Mouse (Mus musculus): Measurements from ENCODE around the gene Aurkb.
"Not testable (repeated sequence)": the region's sequence is repeated elsewhere in the genome, so short reads cannot be mapped to it uniquely, and the experiment has no call there.

The Aurkb gene

DNA sequence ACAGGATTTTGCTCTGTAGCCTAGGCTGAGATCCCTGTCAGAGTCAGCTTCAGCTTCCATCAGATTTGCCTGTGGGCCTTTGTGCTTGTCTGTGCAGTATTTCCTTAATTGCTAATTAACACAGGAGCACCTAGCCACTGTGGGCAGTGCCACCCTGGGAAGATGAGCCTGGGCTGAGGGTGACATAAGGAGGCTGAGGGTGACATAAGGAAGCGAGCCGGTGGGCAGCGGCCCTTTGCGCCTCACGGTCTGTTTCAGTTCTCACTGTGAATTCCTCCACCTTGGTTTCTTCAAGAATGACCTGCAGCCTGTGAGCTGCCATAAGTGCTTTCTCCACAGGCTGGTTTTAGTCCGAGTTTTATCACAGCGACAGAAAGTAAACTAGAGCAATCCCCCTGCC is 36.2 kb downstream of the Aurkb start:
- DNase-seq = no peak

DNA sequence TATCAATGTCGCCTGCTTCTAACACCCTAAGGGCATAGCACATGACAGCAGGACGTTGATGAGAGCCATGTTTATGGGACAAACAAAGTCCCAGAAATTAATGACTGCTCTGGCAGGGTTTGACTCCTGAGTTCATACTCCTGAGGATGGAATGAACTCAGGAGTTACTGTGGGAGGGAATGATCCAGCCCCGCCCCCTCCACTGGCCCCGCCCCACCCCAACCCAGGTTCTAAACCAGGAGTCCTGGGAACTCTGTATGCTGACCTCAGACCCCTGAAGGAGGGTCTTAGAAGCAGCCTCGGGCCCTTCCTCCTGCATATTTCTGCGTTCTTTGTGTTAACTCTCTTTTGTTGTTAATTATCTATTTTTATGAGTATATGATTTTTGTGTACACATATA is 40.2 kb downstream of the Aurkb start:
- DNase-seq = no peak

DNA sequence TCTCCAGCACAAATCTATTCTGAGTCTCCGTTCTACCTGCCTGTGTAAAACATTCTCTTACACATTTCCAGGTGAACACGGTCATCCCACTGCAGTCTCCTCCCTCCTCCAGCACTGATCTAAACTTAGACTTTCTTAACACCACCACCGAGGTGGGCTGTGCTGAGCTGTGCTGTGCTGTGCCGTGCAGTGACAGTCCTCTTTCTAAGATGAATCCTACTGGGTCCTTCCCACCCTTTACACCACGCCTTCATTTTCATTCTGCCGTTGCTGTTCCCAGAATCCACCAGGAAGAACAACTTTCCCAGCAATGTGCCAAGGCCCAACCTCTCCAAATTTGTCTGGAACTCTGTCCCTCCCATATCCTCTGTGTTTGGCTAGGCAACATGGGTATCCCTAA is 40.9 kb downstream of the Aurkb start:
- no peak for DNase-seq

DNA sequence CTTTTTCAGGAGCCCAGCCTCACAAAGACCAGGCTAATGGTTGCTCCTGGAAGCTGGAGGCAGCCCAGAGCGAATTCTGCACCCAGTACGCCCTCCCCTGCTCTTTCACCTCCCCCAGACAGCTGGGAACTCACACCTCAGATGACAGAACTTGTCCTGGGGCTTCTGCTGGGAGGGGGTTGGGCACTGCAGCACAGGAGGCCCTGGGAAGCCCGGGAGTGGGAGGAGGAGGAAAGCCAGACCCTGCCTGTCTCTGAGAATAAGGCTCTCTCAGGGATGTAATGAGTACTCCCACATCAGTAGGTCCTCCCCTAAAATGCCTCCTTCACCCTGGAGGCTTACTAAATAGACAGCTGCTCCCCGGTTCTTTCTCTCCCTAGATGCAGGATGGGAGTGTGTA is 41.6 kb downstream of the Aurkb start:
- no peak for DNase-seq

DNA sequence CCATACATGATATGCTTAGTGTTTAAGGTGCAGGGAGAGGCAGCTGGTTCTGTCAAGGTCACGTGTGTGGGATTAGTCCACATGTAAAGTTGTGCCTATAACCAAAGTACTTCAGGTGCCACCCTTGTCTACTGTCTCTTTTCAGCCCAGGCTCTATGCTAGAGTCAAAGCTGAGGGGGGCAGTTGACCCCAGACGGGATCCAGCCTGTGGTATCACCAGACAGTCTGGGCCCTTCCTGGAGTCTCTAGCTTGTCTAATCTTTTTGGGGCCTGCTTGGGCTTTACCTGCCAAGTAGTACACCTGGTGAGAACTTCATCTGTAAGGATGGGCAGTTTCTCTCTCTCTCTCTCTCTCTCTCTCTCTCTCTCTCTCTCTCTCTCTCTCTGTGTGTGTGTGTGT is 42.1 kb downstream of the Aurkb start:
- no peak for DNase-seq

DNA sequence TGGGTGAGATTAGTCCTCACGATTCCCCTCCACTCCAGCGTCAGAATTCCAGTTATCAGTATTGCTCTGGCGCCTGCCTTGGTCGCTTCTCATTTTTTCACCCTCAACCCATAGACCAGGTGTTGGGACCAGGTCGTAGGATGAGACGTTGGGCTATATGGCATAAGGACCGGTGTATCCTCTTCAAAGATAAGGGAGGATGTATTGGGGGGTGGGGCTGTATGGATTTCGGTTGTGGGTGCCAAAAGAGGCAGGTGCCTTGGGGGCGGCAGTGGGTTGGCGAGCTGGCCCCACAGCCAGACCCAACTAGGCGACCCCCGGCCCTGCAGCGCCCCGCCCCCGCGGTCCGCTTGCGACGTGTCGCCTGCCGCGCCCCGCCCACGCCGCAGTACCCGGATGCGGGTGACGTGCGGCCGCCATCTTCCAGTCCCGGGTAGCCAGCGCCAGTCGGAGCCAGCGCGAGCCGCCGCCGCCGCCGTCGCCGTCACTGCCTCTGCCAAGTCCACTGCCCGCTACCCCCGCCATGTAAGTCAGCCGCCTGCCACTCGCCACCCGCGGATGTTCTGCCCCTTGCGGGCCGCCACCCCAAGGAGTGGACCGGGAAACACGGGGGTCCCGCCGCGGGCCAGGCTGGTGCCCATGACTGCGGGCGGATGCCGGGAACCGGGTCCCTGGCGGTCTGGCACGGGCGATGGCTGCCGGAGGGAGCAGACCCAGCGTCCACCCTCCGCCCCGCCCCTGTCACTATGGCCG is 42.8 kb downstream of the Aurkb start, which contains the start of gene Vamp2:
TSS of gene Vamp2 (plus strand) at position 388 of the 753 bp plus-strand sequence.
- peak; percentile 93 for DNase-seq

DNA sequence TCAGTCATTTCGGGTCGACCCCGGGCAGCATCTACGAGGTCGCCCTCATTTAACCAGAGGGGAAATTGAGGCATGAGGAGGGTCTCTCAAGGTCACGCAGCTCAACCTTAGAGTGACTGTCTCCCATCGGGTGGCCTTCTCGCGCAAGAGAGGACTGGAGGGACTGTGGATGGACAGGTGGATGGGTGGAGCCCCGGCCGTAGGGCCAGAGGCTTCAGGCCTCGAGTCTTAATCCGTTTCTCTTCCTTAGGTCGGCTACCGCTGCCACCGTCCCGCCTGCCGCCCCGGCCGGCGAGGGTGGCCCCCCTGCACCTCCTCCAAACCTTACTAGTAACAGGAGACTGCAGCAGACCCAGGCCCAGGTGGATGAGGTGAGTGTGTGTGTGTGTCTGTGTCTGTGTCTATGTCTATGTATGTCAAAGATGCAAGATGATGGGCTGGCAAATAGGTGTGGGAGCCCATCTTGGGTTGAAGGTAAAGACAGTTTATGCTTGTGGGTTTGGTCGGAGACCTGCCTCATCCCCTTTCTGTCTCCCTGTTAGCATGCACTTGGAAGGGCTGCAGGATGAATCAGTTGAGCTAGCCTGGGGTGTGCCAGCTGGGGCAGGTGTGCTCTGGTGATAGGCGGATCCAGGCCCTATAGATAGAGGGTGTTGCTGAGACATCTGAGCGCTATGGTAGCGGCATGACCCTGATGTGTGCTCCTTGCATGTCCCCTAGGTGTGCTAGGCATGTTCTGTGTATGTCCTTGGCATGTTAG is 43.6 kb downstream of the Aurkb start:
- DNase-seq = no peak

DNA sequence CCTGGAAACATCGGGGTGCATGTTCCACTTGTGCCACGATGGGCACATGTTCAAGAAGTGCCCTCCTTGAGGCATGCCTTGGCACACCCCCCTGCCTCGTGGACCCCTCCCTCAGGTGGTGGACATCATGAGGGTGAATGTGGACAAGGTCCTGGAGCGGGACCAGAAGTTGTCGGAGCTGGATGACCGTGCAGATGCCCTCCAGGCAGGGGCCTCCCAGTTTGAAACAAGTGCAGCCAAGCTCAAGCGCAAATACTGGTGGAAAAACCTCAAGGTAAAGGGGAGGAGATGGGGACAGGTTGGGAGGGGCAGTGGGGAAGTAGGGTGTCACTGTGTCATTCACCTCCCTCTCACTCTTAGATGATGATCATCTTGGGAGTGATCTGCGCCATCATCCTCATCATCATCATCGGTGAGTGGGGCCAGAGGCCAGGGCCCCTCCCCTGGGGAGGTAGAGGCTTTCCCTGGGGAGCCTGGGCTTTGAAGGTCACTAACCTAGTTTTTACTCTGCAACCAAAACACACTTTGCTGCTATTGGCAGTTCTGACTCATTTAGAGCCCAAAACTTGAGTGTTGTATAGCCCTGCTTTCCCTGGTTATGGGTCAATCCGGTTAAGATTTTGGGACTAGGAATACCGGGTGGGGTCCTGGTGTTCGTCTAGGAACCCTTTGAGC is 44.3 kb downstream of the Aurkb start:
- DNase-seq = no peak

DNA sequence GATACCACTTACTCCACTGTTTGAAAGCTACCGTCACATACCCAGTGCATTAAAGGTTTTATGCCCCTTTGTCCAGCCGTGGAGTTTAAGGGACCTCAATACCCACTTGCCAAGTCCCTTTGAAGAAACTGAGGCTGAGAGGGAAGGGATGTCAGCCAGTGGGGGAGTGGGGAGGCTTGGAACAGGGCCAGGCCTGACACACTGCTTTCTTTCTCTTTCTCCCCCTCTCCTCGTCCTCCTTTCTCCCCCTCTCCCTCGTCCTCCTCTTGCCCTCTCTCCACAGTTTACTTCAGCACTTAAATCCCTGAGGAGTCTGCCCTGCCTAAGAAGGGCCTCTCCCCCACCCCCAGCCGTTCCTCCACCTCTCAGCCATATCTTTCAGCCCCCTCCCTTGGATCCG is 44.9 kb downstream of the Aurkb start:
- DNase-seq = no peak

DNA sequence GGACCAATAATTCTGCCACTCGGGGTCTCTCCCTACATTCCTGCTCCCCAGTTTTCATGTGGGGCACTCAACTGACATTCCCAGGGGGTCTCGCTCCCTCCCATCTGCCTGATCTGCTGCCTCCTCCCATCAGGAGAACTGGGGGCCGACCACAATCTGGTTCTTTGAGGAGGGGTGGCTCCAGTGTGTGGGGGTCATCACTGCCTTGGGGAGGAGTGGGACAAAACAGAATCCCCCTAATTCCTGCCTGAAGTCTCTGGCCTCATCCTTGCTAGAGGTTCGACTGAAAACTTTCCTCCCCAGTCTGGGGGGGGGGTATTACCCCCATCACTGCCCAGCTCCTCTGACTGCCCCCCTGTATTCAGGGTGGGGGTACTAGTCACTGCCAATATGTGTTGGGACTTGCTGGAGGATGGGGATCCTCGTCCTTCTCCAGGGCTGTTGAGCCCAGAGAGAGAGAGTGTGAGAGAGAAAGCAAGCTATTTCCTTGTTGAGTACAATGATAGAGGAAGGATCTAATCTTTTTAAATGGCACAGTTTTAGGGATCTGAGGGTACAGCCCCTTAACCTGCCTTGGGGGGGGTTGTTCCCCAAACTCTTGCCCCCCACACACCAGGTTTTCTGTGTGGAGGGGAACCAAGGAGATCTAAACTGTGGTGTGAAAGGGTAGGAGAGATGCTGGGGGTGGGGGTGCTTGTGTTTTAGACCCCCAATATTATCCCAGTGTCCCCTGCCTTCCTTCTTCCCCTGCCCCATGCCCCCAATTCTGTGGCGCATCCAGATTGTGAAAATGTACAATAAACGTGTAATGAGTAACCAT is 46.3 kb downstream of the Aurkb start:
- no peak for DNase-seq

DNA sequence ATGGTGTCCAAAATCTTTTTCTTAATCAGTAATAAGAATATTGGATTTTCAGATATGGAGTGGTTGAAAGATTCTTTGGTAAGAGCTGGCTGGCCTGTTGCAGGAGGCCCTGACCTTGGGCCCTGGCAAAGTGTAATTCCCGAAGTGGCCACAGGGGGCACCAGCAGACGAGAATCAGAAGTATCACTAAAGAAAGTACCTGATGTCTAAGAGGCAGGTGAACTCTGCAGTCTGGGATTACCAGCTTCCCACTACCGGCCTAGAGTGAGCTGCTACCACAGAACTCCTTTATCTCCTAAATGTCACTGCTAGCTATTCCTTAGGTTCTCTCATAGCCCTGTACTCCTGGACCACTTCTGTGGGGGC is 46.9 kb downstream of the Aurkb start:
- DNase-seq = no peak

DNA sequence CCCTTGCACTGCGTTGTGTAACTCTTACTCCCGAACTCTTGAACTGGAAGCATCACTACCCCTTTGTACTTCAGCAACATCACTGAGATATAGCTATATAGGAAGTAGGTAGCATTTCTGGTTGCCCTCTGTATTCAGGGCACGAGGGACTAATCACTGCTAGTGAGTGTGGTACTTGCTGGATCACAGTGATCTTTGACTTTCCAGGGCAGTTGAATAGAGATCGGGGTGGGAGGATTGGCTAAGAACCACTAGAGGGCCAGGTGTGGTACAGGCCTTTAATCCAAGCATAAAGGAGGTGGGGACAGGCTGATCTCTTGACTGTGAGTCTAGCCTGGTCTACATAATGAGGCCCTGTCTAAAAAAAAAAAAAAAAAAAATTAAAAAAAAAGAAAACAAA is 47.4 kb downstream of the Aurkb start:
- DNase-seq = no peak

DNA sequence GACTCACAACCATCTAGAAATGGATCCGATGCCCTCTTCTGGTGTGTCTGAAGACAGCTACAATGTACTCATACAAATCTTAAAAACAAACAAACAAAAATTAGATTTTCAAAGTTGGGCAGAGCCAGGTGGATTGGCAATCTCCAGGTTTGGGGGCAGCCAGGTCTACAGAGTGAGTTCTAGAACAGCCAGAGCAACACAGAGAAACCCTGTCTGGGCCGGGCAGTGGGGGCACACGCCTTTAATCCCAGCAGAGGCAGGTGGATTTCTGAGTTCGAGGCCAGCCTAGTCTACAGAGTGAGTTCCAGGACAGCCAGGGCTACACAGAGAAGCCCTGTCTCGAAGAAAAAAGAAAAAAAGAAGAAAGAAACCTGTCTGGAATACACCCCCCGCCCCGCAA is 48.4 kb downstream of the Aurkb start:
- DNase-seq = not testable (repeated sequence)

DNA sequence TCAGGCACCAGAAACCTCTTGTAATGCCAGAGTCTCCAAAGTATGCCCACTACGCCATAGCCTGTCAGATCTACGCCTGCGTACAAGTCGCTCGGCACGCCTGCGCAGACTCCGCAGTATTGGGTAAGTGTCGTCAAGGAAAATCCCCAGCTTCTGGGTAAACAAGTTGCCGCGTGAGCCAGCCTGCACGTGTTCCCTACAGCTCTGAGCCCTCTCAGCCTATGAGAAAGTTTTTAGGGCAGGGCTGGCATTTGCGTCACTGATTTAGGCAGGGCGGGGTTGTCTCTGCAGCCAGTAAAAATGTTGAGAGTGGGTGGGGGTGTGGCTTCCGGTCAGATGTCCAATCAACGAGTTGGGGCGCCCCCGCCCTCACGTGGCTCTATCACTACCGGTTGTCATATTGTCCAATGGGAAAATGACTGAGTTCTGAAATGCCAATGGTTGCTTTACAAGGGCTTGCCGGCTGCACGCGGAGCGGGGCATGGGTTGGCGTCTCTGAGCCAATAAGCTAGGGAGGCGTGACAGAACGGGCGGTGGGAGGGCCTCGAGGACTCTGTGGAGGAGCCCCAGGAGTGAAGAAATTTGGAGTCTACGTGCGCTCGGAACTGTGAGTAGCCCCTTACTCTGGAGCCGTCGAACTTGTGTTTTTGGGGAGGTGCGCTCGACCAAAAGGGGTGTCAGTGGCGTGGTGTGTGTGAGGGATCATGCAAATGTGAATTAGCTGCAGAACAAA is 49.4 kb downstream of the Aurkb start, which contains the start of gene Per1:
TSS of gene Per1 (plus strand) at position 521 of the 733 bp plus-strand sequence.
- DNase-seq = peak; percentile 100

DNA sequence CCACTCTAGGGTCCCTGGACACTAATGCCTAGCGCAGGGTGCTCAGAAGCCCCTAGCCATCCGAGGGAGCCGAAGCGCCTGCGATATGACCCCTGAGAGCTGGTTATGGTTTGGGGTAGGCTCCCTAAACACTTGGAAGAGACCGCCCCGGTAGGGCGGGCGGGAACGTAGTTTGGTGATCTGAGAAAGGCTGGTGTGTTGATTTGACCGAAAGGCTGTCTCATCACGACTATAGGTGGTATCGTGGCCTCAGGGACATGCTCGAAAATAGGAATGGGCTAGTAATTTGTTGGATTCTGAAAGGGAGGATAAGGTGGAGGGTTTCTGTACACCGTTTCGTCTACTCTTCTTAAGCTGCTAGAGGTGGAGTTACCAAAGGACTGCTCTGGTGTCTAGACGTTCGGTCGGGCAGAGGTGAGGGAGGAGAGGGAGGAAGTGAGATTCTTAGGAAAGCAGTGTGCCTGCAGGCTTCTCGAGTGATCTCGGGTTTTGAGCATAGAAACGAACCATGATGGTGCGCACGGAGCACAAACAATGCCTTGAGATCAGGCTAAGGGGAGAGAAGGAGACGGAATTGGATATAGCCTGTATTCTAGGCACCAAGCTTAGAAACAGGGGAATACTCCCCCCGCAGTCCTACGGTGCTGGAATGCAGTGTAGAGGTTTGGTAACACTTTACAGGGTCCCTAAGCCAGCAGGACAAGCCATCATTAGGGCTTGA is 50.2 kb downstream of the Aurkb start:
- no peak for DNase-seq

DNA sequence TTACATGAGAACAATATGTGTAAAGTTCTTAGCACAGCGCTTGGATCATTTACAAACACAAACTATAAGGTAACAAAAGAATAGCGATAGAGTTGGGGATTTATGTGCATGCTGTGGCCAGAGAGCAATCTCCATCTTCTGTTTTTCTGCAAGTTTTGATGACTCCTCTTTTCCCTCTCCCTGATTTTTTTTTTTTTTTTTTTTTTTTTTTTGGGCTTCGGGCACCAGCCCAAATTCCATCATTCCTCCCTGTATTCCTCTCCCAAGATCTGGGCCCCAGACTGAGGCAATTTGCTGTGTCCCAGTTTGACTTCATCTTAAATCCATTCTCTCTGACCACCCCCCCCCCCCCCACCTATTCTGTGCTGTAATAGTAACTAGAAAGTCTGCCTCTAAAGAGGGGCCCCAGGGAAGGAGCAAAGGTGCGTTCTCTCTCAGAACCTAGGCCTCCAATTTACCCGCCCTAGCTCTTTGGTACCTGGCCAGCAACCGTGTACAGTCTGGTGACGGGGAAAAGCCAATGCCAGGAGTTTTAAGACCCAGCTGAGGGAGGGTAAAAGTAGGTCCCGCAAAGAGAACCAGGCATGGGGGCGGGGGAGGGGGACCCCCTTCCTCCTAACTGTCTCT is 51.0 kb downstream of the Aurkb start:
- DNase-seq = no peak

DNA sequence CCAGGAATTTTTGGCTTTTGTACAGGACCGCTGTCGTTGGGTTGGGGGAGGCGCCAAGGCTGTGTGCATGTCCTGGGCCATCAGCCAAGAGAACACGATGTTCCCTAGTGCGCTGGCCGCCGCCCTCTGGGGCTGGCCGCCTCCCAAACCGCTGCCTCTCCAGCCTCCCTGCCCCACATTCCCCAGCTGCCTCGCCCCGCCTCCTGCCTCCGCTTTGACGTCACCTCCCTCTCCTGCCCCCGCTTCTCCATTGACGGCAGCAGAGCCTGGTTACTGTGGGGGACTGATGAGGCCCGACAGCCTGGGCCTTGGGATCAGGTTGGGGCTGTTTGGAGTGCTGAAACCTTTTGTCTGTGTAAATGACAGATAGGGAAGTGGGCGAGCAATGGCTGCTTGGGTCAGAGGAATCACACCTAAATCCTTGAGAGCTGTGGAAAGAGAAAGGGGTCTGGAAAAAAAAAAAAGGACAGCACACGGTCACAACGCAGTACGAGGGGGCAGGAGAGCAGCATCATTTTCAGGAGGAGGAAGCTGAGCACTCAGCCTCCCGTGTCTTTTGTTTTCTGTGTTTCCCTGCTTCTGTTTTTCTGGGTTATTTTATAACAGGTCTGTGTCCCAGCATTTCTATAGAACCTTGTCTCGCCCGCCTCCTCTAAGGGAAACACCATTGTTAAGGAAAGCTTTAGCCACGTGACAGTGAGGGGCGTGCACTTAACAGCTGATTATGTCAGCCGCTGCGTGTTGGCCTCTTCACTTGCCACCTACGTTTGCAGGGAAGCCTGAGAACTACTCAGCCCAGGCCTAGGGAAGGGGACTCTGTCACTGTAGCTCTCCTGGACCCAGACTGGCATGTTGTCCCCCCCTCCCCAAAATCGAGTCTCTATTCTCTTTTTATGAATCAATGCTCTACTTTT is 51.8 kb downstream of the Aurkb start:
- DNase-seq = peak; percentile 98

DNA sequence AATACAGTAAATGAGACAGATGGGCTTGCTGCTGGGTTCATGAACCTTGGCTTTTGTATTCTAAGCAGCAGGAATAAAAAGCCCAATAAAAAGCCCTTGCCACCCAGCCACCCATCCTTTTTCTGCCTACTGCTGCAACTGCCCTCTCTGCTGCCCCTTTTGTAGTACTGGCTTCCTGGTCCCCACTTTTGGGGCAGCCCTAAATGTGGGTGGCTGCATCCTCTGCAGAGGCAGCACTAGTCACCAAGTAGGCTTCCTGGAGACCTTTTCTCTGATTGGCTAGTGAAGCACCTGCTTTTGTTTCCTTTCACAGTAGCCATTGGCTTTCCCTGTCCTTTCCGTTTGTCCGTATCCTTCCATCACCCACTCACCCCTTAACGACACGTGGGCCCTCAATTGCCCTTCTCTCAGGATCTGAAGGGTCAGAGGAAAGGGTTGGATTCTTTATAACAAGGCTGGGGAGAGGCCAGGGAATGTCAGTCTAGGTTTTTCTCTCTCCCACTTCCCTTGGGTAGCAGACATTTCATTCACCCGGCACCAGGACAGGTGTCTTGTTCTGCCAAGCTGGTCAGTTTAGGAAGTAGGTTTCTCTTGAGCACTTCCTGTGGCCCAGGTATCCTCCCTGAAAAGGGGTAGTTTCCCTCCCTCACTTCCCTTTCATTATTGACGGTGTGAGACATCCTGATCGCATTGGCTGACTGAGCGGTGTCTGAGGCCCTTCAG is 52.8 kb downstream of the Aurkb start:
- DNase-seq = no peak

DNA sequence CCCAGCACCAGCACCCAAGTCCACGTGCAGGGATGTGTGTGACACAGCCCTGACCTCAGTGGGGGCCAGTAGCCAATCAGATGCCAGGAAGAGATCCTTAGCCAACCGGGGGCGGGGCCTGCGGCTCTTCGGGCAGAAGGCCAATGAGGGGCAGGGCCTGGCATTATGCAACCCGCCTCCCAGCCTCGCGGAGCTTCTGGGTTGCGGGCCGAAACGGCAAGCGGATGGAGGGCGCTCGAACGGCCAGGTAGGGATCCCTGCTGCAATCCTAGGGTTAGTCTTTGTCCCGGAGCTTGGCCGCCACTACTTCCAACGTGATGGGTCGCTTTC is 53.3 kb downstream of the Aurkb start:
- peak; percentile 97 for DNase-seq

Data from layer of hippocampus, adult 9-11 months (tissue).